Mouse (Mus musculus) central nervous system, embryonic 11.5 days (tissue): Measurements from ENCODE around the gene Abi3. TPM values are rescaled to one million over a fixed set of nuclear protein-coding genes. Genes with fewer than 3 reads are reported as not detected.

Source experiments
- polyA plus RNA-seq: library from polyadenylated mRNA; depleted of rRNA; stranded (reverse); fragments of >200 nt; gene quantifications from 2 replicates; pipeline ENCODE4 v1.2.3, GENCODE M21; 2012; rRNA removed

Gene Abi3
- polyA plus RNA-seq, result 3.1 and 4.8 TPM in 2 replicates

GRCm38 (mm10) chr11:95842074-95842681 lies at the start of gene Abi3:
TSS of gene Abi3 (minus strand) at chr11:95842476.

DNA sequence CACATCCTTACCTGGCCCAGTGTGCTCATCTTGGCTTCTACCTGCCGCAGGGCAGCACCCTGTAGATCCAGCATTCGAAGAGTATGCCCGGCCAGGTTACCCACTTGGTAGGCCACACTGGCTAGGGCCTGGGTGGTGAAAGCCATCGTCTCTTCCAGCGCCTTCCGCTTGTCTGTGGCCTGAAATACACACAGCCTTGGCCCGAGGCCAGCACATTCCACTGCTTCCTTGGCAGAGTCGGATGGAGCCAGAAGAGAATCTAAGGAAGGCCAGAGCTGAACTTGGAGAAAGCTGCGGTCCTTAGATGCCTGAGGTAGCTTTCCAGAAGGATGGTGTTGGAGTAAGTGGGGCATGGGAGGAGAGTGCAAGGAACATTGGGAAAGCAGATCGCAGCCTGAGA lies 5.2 kb downstream of the Abi3 start, which contains the start of gene Gngt2:
Gene Gngt2, plus strand, starts transcription at position 158 of the 400 bp plus-strand sequence.

GRCm38 (mm10) chr11:95824071-95824876 lies 18.0 kb downstream of the Abi3 start, which contains the start of gene Phospho1:
TSS of gene Phospho1 (plus strand) at chr11:95824499.

Other genes starting within 250 kb of the Abi3 start
- 233 and 392 TPM in 2 replicates for gene Phb, start 175.5 kb downstream of the Abi3 start, polyA plus RNA-seq
- gene Zfp652, start 129.8 kb downstream of the Abi3 start, polyA plus RNA-seq, result 24.6 and 25.5 TPM in 2 replicates
- 0.13 and 0.40 TPM in 2 replicates for gene B130006D01Rik, start 118.9 kb downstream of the Abi3 start, polyA plus RNA-seq
- 0.46 and 1.6 TPM in 2 replicates for gene Phospho1, start 18.0 kb downstream of the Abi3 start, polyA plus RNA-seq
- gene Gngt2, start 5.3 kb downstream of the Abi3 start, polyA plus RNA-seq, result 7.3 and 8.3 TPM in 2 replicates
- gene B4galnt2, start 72.4 kb upstream of the Abi3 start, polyA plus RNA-seq, result 0.11 TPM in 1 of 2 replicates, not detected in the other
- gene Igf2bp1, start 163.5 kb upstream of the Abi3 start, polyA plus RNA-seq, result 51.9 and 53.4 TPM in 2 replicates
- 0.18 TPM in 1 of 2 replicates, not detected in the other for gene Gip, start 182.1 kb upstream of the Abi3 start, polyA plus RNA-seq
- 49.4 and 59.9 TPM in 2 replicates for gene Snf8, start 192.4 kb upstream of the Abi3 start, polyA plus RNA-seq
- 37.6 and 45.1 TPM in 2 replicates for gene Ube2z, start 222.9 kb upstream of the Abi3 start, polyA plus RNA-seq
- 217 and 260 TPM in 2 replicates for gene Atp5g1, start 233.2 kb upstream of the Abi3 start, polyA plus RNA-seq